Mouse (Mus musculus) liver, postnatal 0 days (tissue): Measurements from ENCODE around the gene Rps19bp1. TPM values are rescaled to one million over a fixed set of nuclear protein-coding genes. Genes with fewer than 3 reads are reported as not detected.

ENCODE experiments used
- ATAC-seq: fragments of 200-750 bp; cut with Nextera tagmentation; 2 replicates; pipeline ENCODE4 v1.8.0; 2017; ENCODE audit warnings: mild to moderate bottlenecking, moderate library complexity
- DNase-seq: peaks from one replicate; pipeline ENCODE4 v3.0.0-alpha.2; 2016
- H3K27ac ChIP-seq: fragments of 300-500 bp; sonication (generic); 2 replicates; pipeline ENCODE4 v1.5.1; 2014; ENCODE audit warnings: antibody characterized with exemption, moderate library complexity, mild to moderate bottlenecking, low read depth
- H3K27me3 ChIP-seq: fragments of 300-500 bp; sonication (generic); 2 replicates; pipeline ENCODE4 v1.6.1; 2014; ENCODE audit warnings: low read length, control low read depth, mixed read lengths; ENCODE audit not compliant: insufficient read depth
- H3K36me3 ChIP-seq: fragments of 300-500 bp; sonication (generic); replicated peaks from 2 replicates; pipeline ENCODE4 v1.6.1; 2014; ENCODE audit warnings: mild to moderate bottlenecking, control low read depth, low read length, moderate library complexity, mixed read lengths; ENCODE audit not compliant: insufficient read depth
- H3K4me1 ChIP-seq: fragments of 300-500 bp; sonication (generic); 2 replicates; pipeline ENCODE4 v1.6.1; 2014; ENCODE audit warnings: antibody characterized with exemption, mild to moderate bottlenecking, control low read depth; ENCODE audit not compliant: insufficient read depth
- H3K4me2 ChIP-seq: fragments of 300-500 bp; sonication (generic); 2 replicates; pipeline ENCODE4 v1.6.1; 2014; ENCODE audit warnings: low read depth, mild to moderate bottlenecking, low read length, moderate library complexity, mixed read lengths
- H3K4me3 ChIP-seq: fragments of 300-500 bp; sonication (generic); 2 replicates; pipeline ENCODE4 v1.5.1; 2014; ENCODE audit warnings: low read depth, low read length
- H3K9ac ChIP-seq: fragments of 300-500 bp; sonication (generic); replicated peaks from 2 replicates; pipeline ENCODE4 v1.6.1; 2014; ENCODE audit warnings: mild to moderate bottlenecking, moderate library complexity
- H3K9me3 ChIP-seq: fragments of 300-500 bp; sonication (generic); 2 replicates; pipeline ENCODE4 v1.6.1; 2016; ENCODE audit warnings: mild to moderate bottlenecking, control low read depth, low read length, mixed read lengths
- CTCF ChIP-seq: sonication (generic); IDR thresholded peaks from 2 replicates; pipeline ENCODE4 v1.5.1; 2016; ENCODE audit warnings: antibody characterized with exemption, low read depth
- EP300 ChIP-seq: IDR thresholded peaks from 2 replicates; pipeline ENCODE4 v1.6.1; 2016; ENCODE audit warnings: antibody characterized with exemption, low read depth, mild to moderate bottlenecking
- WGBS: fragments of 180-500 bp; shearing (Covaris S2); extraction: QIAGEN DNeasy Blood & Tissue Kit; methylation state at CpG from one replicate; pipeline ENCODE4 v1.1.7; 2014; ENCODE audit not compliant: insufficient replicate concordance; 5-methylcytosine and 5-hydroxymethylcytosine counted together
- polyA plus RNA-seq: library from polyadenylated mRNA; unstranded; fragments of >200 nt; fragmentation: Nextera tagmentation; extraction: Ambion mirVana; gene quantifications from 2 replicates; pipeline ENCODE4 v1.2.1, GENCODE M21; 2015

Rps19bp1 gene
- polyA plus RNA-seq, 1 experiment from 2014 or later = 27.0 TPM

DNA sequence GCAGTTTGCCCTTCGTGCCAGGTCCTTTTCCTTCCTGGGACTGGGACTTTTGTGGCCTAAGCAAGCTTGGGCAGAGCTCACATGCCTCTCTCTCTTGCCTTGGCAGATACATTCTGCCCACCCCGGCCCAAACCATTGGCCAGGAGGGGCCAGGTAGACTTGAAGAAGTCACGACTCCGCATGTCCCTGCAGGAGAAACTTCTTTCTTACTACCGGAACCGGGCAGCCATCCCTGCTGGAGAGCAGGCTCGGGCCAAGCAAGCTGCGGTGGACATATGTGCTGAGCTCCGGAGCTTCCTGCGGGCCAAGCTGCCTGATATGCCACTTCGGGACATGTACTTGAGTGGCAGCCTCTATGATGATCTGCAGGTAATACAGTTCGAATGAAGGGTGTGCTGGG is 16.0 kb downstream of the Rps19bp1 start:
- DNase-seq (no peak), ATAC-seq (no peak)
- Histone ChIP-seq H3K27me3 (no peaks in the 10 kb centered on the region), H3K36me3 (peaks cover 53% of the 10 kb centered on the region), H3K9ac (no peak overlapping the region), H3K4me2 (no peak overlapping the region), H3K9me3 (no peaks in the 10 kb centered on the region), H3K4me3 (no peak overlapping the region), H3K4me1 (peaks cover 31% of the 10 kb centered on the region), H3K27ac (no peak overlapping the region)
- TF ChIP-seq CTCF (no peak), EP300 (no peak)
- WGBS = 91% methylated on average over 12 of the region's 12 CpGs

DNA sequence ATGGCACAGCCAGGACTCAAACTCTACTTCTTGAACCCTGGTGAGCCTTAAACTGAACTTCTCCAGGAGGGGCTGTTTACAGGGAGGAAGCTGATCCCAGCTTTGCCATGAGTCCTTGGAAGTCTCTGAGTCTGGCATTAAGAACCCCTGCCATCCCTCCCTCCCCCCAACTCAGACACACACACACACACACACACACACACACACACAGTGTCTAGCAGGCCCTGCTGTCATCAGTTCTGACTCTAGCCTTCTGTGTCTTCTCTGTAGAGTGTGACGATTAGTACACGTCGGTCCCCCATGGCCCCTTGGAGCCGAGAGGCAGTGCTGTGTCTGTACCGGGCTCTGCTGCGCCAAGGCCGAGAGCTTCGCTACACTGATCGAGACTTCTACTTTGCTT is 28.6 kb downstream of the Rps19bp1 start, which contains the start of gene AC140267.1:
Gene AC140267.1, plus strand, starts transcription at position 301 of the 400 bp plus-strand sequence.
- no peak for ATAC-seq
- H3K36me3 ChIP-seq = peaks cover 38% of the 10 kb centered on the region
- no peaks in the 10 kb centered on the region for H3K27me3 ChIP-seq
- peaks cover 18% of the 10 kb centered on the region for H3K4me1 ChIP-seq
- H3K9me3 ChIP-seq = no peaks in the 10 kb centered on the region
- H3K4me3 ChIP-seq = peak within 1 kb of the TSS; percentile 86
- H3K9ac ChIP-seq = peak within 1 kb of the TSS; percentile 85
- peak within 1 kb of the TSS; percentile 83 for H3K4me2 ChIP-seq
- DNase-seq = no peak
- no peak for TF ChIP-seq CTCF
- no peak for TF ChIP-seq EP300
- peak within 1 kb of the TSS; percentile 82; the same call in 1 of the 2 replicates for H3K27ac ChIP-seq
- 93% methylated on average over 9 of the region's 9 CpGs for WGBS

DNA sequence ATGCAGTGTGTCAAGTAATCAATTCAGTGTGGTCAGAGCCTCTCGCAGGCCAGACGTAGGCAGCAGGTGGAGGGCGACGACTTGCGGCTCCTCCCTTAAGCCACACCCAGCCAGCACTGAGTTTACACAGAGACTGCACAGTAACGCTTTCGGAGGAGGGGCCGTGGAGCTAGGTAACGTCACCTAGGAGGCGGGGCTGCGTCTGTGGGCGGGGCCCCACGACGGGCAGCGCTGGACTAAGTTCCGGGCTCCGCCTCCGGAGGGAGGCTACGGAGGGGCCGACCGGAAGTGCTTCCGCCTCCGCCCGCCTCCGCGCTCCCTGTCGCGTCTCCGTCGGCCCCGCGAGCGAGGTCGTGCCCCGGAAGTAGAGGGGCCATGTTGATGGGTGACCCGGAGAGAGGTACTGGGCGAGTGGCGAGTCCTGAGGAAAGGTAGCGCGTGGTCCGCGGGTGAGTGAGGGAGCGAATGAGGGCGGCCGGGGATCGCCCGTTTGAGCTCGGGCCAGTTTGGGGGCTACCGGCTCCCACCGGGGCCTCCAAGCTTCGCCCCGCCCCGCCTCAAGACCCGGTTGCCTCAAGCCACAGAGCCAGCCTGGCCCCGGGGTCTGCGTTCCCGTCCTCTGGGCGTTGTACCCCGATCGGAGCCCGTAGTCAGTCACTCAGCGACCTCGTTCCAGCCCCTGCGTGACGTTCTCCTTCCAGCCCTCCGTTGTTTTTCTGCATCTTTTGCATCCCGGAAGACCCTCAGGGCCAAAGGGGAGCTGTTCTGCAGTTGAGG is 30.2 kb downstream of the Rps19bp1 start, which contains the start of gene Mief1:
Gene Mief1, plus strand, starts transcription at position 286 of the 777 bp plus-strand sequence.
- TF ChIP-seq CTCF = peak; percentile 47
- TF ChIP-seq EP300 = no peak; the same call in 1 of the 2 replicates
- peak within 1 kb of the TSS; percentile 83 for H3K4me2 ChIP-seq
- H3K9ac ChIP-seq = peak within 1 kb of the TSS; percentile 85
- DNase-seq (peak; percentile 99), ATAC-seq (peak; percentile 97)
- peaks cover 18% of the 10 kb centered on the region for H3K4me1 ChIP-seq
- peak within 1 kb of the TSS; percentile 86 for H3K4me3 ChIP-seq
- H3K27me3 ChIP-seq = no peaks in the 10 kb centered on the region
- H3K9me3 ChIP-seq = no peaks in the 10 kb centered on the region
- H3K36me3 ChIP-seq = peaks cover 31% of the 10 kb centered on the region
- WGBS = under 1% methylated on average over 65 of the region's 67 CpGs
- H3K27ac ChIP-seq = peak within 1 kb of the TSS; percentile 82

DNA sequence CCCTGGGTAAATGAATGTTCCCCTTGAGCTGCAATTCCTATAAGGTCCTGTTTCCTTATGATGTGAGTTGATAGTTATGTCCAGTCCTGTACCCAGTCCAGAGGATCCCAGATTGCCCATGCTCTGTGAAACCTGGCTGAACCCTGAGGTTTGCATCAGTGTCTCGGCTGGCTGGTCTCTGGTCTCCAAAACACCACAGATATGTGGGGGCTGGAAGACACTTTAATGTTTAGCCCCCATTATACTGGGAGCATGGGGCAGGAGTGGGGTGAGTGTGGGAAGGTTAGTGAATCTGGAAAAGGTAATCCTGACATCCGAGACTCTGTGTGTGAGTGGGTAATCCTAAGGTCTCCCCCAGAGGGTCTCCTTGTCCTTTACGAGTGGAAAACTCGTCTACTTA is 31.1 kb downstream of the Rps19bp1 start:
- H3K4me1 ChIP-seq = peaks cover 18% of the 10 kb centered on the region
- 78% methylated on average over 4 of the region's 4 CpGs for WGBS
- H3K4me2 ChIP-seq = peak overlapping the region; percentile 83; the same call in 1 of the 2 replicates
- H3K4me3 ChIP-seq = no peak overlapping the region
- ATAC-seq (no peak), DNase-seq (no peak)
- peaks cover 24% of the 10 kb centered on the region for H3K36me3 ChIP-seq
- no peaks in the 10 kb centered on the region for H3K9me3 ChIP-seq
- H3K27ac ChIP-seq = peak overlapping the region; percentile 67
- no peaks in the 10 kb centered on the region for H3K27me3 ChIP-seq
- no peak overlapping the region; the same call in 1 of the 2 replicates for H3K9ac ChIP-seq
- no peak for TF ChIP-seq CTCF
- no peak for TF ChIP-seq EP300

DNA sequence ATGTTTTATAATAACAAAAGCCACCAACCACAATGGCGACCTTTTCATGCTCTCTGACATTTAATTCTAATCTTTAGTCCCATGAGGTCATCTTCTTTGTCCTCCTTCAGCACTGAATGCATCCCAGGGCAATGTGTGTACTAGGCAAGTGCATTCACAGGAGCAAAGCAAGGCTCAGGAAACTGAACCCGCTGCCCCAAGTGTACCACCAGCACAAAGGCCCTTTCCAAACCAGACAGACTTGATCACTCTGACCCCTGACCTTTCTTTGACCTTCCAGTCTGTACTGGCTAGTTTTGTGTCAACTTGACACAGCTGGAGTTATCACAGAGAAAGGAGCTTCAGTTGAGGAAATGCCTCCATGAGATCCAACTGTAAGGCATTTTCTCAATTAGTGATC is 31.8 kb downstream of the Rps19bp1 start:
- peaks cover 18% of the 10 kb centered on the region for H3K4me1 ChIP-seq
- DNase-seq (no peak), ATAC-seq (no peak)
- TF ChIP-seq CTCF (no peak), EP300 (no peak)
- H3K4me3 ChIP-seq = no peak overlapping the region
- peaks cover 20% of the 10 kb centered on the region for H3K36me3 ChIP-seq
- no peaks in the 10 kb centered on the region for H3K27me3 ChIP-seq
- WGBS = 67% methylated on average over 2 of the region's 2 CpGs
- H3K4me2 ChIP-seq = no peak overlapping the region
- H3K27ac ChIP-seq = no peak overlapping the region
- H3K9ac ChIP-seq = no peak overlapping the region
- H3K9me3 ChIP-seq = no peaks in the 10 kb centered on the region

DNA sequence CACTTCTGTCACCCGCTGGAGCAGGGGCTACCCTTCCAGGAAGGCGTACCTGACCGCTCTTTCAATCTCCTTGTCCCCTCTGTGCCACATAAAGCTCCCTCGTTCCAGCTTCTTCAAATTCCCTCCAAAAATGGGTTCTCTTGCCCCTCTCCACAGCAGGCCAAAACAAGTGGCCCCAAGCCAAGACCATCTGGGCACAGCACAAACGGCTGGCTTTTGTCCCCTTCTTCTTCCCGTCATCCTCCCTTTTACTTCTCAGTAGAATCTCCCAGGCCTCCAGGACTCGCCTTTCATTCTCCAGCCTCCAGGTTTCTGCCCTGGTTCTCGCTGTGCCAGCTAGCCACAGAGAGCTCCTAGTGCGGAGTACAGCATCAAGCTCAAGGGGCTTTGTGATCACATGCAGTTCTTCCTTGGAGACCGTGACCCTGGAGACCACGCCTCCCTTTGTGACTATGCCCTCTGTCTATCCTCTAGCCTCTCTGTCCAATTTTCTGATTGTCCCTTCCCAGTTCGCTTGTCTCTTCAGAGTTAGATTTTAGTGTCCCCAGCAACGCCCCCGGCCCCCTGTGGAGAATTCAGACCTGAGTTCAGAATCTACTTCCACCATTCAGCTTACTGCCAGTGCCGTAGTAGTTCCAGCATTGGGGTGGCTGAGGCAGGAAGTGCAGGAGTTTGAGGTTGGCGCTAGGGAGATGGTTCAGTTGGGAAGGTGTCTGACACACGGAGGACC is 35.9 kb downstream of the Rps19bp1 start:
- Histone ChIP-seq H3K4me2 (no peak overlapping the region), H3K4me3 (no peak overlapping the region), H3K4me1 (peaks cover 3% of the 10 kb centered on the region), H3K27ac (no peak overlapping the region), H3K9ac (no peak overlapping the region), H3K27me3 (no peaks in the 10 kb centered on the region), H3K9me3 (no peaks in the 10 kb centered on the region), H3K36me3 (no peaks in the 10 kb centered on the region)
- DNase-seq = no peak
- no peak for ATAC-seq
- 79% methylated on average over 17 of the region's 17 CpGs for WGBS
- TF ChIP-seq CTCF (no peak), EP300 (no peak)
